Mouse (Mus musculus) layer of hippocampus, postnatal 14 days (tissue): ENCODE measurements around the gene Dapp1. TPM values are rescaled to one million over a fixed set of nuclear protein-coding genes. Genes with fewer than 3 reads are reported as not detected.
A peak's percentile ranks its signal among the peaks of the same experiment; 100 is the strongest.

Source experiments
- DNase-seq, 2 experiments: peaks; one replicate each; pipeline ENCODE4 v3.0.0; 2021 to 2022; ENCODE audit warnings: low spot score in 2 of 2, mixed read lengths in 1 of 2
- long read RNA-seq, 2 experiments: library from polyadenylated mRNA; stranded (forward); transcript quantifications; one replicate each; pipeline ENCODE4 v2.0.0; 2021
- total RNA-seq, 2 experiments: library from RNA; stranded (reverse); gene quantifications; 2 replicates each; pipeline ENCODE4 v1.2.3; 2021

Dapp1 gene
- total RNA-seq, result 1 to 10 TPM; 3.6 to 5.3 TPM
- long read RNA-seq, experiment 1, partial matches to known transcripts, result 0 of 2 reads
- long read RNA-seq, experiment 1, other reads (novel, unspliced or antisense), result 1 of 2 reads
- long read RNA-seq, experiment 2, transcript Dapp1-201 (9 exons, 3,083 nt), result major isoform, 10 of 11 reads
- long read RNA-seq, experiment 2, partial matches to known transcripts, result 1 of 11 reads
- long read RNA-seq, experiment 2, other reads (novel, unspliced or antisense), result 0 of 11 reads

- peak in 1 of 2 experiments; percentile 33 for DNase-seq
Observed at GRCm38 (mm10) chr3:137981382-137981750, at the start of gene Dapp1. Gene Dapp1 (minus strand): TSS chr3:137981545.

- no peak for DNase-seq
Observed at GRCm38 (mm10) chr3:138030563-138030962, 49.2 kb upstream of the Dapp1 start.

- no peak for DNase-seq
Observed at GRCm38 (mm10) chr3:138029351-138029750, 48.0 kb upstream of the Dapp1 start.

- DNase-seq, result no peak
Observed at GRCm38 (mm10) chr3:138027575-138028362, 46.4 kb upstream of the Dapp1 start.

GRCm38 (mm10) chr3:138026286-138026685, 44.9 kb upstream of the Dapp1 start:
- DNase-seq, result peak; percentile 12 to 34

- DNase-seq, result no peak
Observed at GRCm38 (mm10) chr3:138022651-138023050, 41.3 kb upstream of the Dapp1 start.

- DNase-seq, result no peak
Observed at GRCm38 (mm10) chr3:138022003-138022402, 40.7 kb upstream of the Dapp1 start.

- DNase-seq, result no peak
Observed at GRCm38 (mm10) chr3:138016810-138017209, 35.5 kb upstream of the Dapp1 start.

GRCm38 (mm10) chr3:138014725-138015124, 33.4 kb upstream of the Dapp1 start:
- no peak for DNase-seq

- DNase-seq, result no peak
Observed at GRCm38 (mm10) chr3:138012351-138012750, 31.0 kb upstream of the Dapp1 start.

- DNase-seq, result no peak
Observed at GRCm38 (mm10) chr3:138008152-138008551, 26.8 kb upstream of the Dapp1 start.

GRCm38 (mm10) chr3:138006896-138007295, 25.6 kb upstream of the Dapp1 start:
- no peak for DNase-seq

- no peak for DNase-seq
Observed at GRCm38 (mm10) chr3:138003264-138003663, 21.9 kb upstream of the Dapp1 start.

GRCm38 (mm10) chr3:138002545-138002944, 21.2 kb upstream of the Dapp1 start:
- DNase-seq, result no peak

GRCm38 (mm10) chr3:138001865-138002264, 20.5 kb upstream of the Dapp1 start:
- DNase-seq, result no peak

- peak in 1 of 2 experiments; percentile 37 for DNase-seq
Observed at GRCm38 (mm10) chr3:138000724-138001069, 19.4 kb upstream of the Dapp1 start.

GRCm38 (mm10) chr3:138000062-138000723, 18.8 kb upstream of the Dapp1 start:
- DNase-seq, result no peak

GRCm38 (mm10) chr3:137999224-137999790, 18.0 kb upstream of the Dapp1 start:
- DNase-seq, result no peak

- DNase-seq, result no peak
Observed at GRCm38 (mm10) chr3:137998491-137999223, 17.3 kb upstream of the Dapp1 start.

- no peak for DNase-seq
Observed at GRCm38 (mm10) chr3:137995486-137995885, 14.1 kb upstream of the Dapp1 start.

- no peak for DNase-seq
Observed at GRCm38 (mm10) chr3:137994196-137994595, 12.9 kb upstream of the Dapp1 start.
